Mouse (Mus musculus): ENCODE data around the gene Fbxo36. TPM values are rescaled to one million over a fixed set of nuclear protein-coding genes. Genes with fewer than 3 reads are reported as not detected.

The Fbxo36 gene
- polyA plus RNA-seq, 1 experiment, result 201 TPM

- peak overlapping the region; percentile 100 for H3K4me3 ChIP-seq (ENCODE audit: control insufficient read depth, low read depth, low read length)
- no peak for TF ChIP-seq CTCF (IDR thresholded peaks at IDR 0.05; ENCODE audit: control insufficient read depth, insufficient read depth, insufficient replicate concordance, low read depth, low read length)
- TF ChIP-seq POLR2A (IDR thresholded peaks at IDR 0.05; ENCODE audit: control insufficient read depth, low read depth, low read length), result no peak
- peak overlapping the region; percentile 99 for H3K27ac ChIP-seq (ENCODE audit: control insufficient read depth, insufficient read depth, low read depth, low read length)
- H3K27me3 ChIP-seq (ENCODE audit: control insufficient read depth, insufficient read depth, low read length), result no peaks in the 10 kb centered on the region
- peaks cover 2% of the 10 kb centered on the region; the same call in 1 of the 2 replicates for H3K4me1 ChIP-seq (ENCODE audit: control insufficient read depth, insufficient read depth, low read length)
- no peaks in the 10 kb centered on the region for H3K36me3 ChIP-seq (ENCODE audit: control insufficient read depth, insufficient read depth, low read length)
Observed at GRCm38 (mm10) chr1:84837523-84838145, 2.0 kb upstream of the Fbxo36 start.

- H3K36me3 ChIP-seq (ENCODE audit: control insufficient read depth, insufficient read depth, low read length), result no peaks in the 10 kb centered on the region
- TF ChIP-seq CTCF (IDR thresholded peaks at IDR 0.05; ENCODE audit: control insufficient read depth, insufficient read depth, insufficient replicate concordance, low read depth, low read length) (no peak), POLR2A (IDR thresholded peaks at IDR 0.05; ENCODE audit: control insufficient read depth, low read depth, low read length) (no peak)
- peak overlapping the region; percentile 99 for H3K27ac ChIP-seq (ENCODE audit: control insufficient read depth, insufficient read depth, low read depth, low read length)
- no peaks in the 10 kb centered on the region for H3K27me3 ChIP-seq (ENCODE audit: control insufficient read depth, insufficient read depth, low read length)
- peaks cover 2% of the 10 kb centered on the region; the same call in 1 of the 2 replicates for H3K4me1 ChIP-seq (ENCODE audit: control insufficient read depth, insufficient read depth, low read length)
- peak overlapping the region; percentile 100 for H3K4me3 ChIP-seq (ENCODE audit: control insufficient read depth, low read depth, low read length)
Observed at GRCm38 (mm10) chr1:84838156-84838555, 1.5 kb upstream of the Fbxo36 start.

DNA sequence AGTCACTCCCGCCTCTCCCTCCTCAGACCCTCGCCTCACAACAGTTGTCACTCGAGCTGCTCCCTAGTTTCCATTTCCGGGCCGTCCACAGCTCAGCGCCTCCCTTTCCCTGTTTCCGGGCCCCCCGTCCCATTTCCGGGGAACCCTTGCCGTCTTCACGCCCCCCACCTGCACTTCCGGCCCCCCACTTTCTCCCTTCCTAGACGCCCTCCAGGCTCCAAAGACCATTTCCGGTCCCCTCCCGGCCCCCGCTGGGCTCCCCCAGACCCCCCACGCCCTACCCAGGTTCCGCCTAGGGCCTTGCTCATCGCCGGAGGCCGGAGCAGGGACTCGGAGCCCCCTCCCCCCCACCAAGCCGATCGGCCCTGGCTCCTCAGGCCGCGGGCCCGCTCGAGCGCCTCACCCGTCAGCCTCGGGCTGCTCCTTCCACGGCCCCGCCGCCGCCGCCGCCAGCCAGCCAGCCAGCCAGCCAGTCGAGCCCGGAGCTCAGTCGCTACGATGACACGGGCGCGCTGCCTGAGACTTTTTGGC is 955 bp upstream of the Fbxo36 start:
- H3K4me1 ChIP-seq (ENCODE audit: control insufficient read depth, insufficient read depth, low read length), result peaks cover 2% of the 10 kb centered on the region; the same call in 1 of the 2 replicates
- no peaks in the 10 kb centered on the region for H3K36me3 ChIP-seq (ENCODE audit: control insufficient read depth, insufficient read depth, low read length)
- no peaks in the 10 kb centered on the region for H3K27me3 ChIP-seq (ENCODE audit: control insufficient read depth, insufficient read depth, low read length)
- H3K27ac ChIP-seq (ENCODE audit: control insufficient read depth, insufficient read depth, low read depth, low read length), result peak overlapping the region; percentile 99
- TF ChIP-seq CTCF (IDR thresholded peaks at IDR 0.05; ENCODE audit: control insufficient read depth, insufficient read depth, insufficient replicate concordance, low read depth, low read length) (no peak), POLR2A (IDR thresholded peaks at IDR 0.05; ENCODE audit: control insufficient read depth, low read depth, low read length) (peak; percentile 35; the same call in 1 of the 2 replicates)
- peak overlapping the region; percentile 100 for H3K4me3 ChIP-seq (ENCODE audit: control insufficient read depth, low read depth, low read length)

- no peaks in the 10 kb centered on the region for H3K36me3 ChIP-seq (ENCODE audit: control insufficient read depth, insufficient read depth, low read length)
- peaks cover 2% of the 10 kb centered on the region; the same call in 1 of the 2 replicates for H3K4me1 ChIP-seq (ENCODE audit: control insufficient read depth, insufficient read depth, low read length)
- no peak for TF ChIP-seq CTCF (IDR thresholded peaks at IDR 0.05; ENCODE audit: control insufficient read depth, insufficient read depth, insufficient replicate concordance, low read depth, low read length)
- peak; percentile 64; the same call in 1 of the 2 replicates for TF ChIP-seq POLR2A (IDR thresholded peaks at IDR 0.05; ENCODE audit: control insufficient read depth, low read depth, low read length)
- H3K27me3 ChIP-seq (ENCODE audit: control insufficient read depth, insufficient read depth, low read length), result no peaks in the 10 kb centered on the region
- peak within 1 kb of the TSS; percentile 99 for H3K27ac ChIP-seq (ENCODE audit: control insufficient read depth, insufficient read depth, low read depth, low read length)
- H3K4me3 ChIP-seq (ENCODE audit: control insufficient read depth, low read depth, low read length), result peak within 1 kb of the TSS; percentile 100
Observed at GRCm38 (mm10) chr1:84840018-84840664, 500 bp downstream of the Fbxo36 start, which contains the start of gene Trip12. Trip12 (minus strand) TSS chr1:84840516.

DNA sequence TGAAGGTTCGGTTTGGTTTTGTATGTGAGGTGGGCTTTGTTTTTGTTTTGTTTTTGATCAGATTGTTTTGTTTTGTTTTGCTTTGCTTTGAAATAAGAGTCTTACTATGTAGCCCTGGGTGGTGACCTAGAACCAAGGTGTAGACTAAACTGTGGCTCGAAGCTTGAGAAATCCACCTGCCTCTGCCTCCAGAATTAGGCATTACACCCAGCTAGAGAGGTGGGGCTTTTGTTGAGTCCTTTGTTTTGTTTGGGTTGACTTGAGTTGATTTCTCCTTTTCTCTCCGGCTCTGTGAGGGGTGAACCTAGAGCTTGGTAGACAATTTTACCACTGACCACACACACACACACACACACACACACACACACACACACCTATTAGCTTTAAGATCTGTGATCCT is 1.4 kb downstream of the Fbxo36 start:
- H3K27ac ChIP-seq (ENCODE audit: control insufficient read depth, insufficient read depth, low read depth, low read length), result peak overlapping the region; percentile 49
- H3K36me3 ChIP-seq (ENCODE audit: control insufficient read depth, insufficient read depth, low read length), result no peaks in the 10 kb centered on the region
- peaks cover 2% of the 10 kb centered on the region; the same call in 1 of the 2 replicates for H3K4me1 ChIP-seq (ENCODE audit: control insufficient read depth, insufficient read depth, low read length)
- H3K4me3 ChIP-seq (ENCODE audit: control insufficient read depth, low read depth, low read length), result peak overlapping the region; percentile 79
- H3K27me3 ChIP-seq (ENCODE audit: control insufficient read depth, insufficient read depth, low read length), result no peaks in the 10 kb centered on the region
- TF ChIP-seq CTCF (IDR thresholded peaks at IDR 0.05; ENCODE audit: control insufficient read depth, insufficient read depth, insufficient replicate concordance, low read depth, low read length) (no peak), POLR2A (IDR thresholded peaks at IDR 0.05; ENCODE audit: control insufficient read depth, low read depth, low read length) (no peak)

DNA sequence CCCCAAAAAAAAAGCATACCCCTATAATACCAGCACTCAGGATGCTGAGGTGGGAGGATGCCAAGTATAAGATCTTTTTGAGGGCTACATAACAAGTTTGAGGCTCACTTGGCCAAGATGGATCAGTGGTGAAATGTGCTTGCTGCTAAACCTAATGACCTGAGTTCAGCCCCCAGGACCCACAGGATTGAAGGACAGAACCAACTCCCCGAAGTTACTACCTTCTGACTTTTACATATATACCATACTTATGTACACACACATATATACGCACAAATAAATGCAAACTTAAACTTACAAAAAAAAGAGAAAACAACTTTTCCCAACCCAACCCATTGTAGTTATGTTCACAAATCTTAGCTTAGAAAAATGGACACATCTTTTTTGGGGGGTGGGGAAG is 3.7 kb downstream of the Fbxo36 start:
- H3K27ac ChIP-seq (ENCODE audit: control insufficient read depth, insufficient read depth, low read depth, low read length), result no peak overlapping the region
- no peak overlapping the region for H3K4me3 ChIP-seq (ENCODE audit: control insufficient read depth, low read depth, low read length)
- H3K27me3 ChIP-seq (ENCODE audit: control insufficient read depth, insufficient read depth, low read length), result no peaks in the 10 kb centered on the region
- no peaks in the 10 kb centered on the region for H3K36me3 ChIP-seq (ENCODE audit: control insufficient read depth, insufficient read depth, low read length)
- no peak for TF ChIP-seq POLR2A (IDR thresholded peaks at IDR 0.05; ENCODE audit: control insufficient read depth, low read depth, low read length)
- no peak for TF ChIP-seq CTCF (IDR thresholded peaks at IDR 0.05; ENCODE audit: control insufficient read depth, insufficient read depth, insufficient replicate concordance, low read depth, low read length)
- H3K4me1 ChIP-seq (ENCODE audit: control insufficient read depth, insufficient read depth, low read length), result peaks cover 2% of the 10 kb centered on the region; the same call in 1 of the 2 replicates

DNA sequence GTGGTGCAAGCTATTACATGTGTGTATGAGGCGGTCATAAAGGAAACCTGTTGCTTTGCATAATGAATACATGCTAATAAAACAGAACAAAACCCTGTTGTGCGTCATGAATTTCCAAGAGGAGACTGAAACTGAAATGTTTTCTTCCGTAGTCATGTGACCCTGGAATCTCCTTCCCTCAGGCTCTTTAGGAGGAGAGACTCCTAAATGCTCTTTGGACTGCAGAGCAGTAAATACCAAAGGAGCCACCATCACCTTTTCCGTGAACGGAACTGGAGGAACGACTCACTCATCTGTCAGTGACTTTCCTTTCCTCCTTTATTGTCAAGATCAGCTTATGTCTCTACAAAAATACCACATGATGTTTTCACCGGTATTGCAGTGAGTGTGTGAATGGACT is 8.1 kb downstream of the Fbxo36 start:
- no peaks in the 10 kb centered on the region for H3K27me3 ChIP-seq (ENCODE audit: control insufficient read depth, insufficient read depth, low read length)
- no peak overlapping the region for H3K4me3 ChIP-seq (ENCODE audit: control insufficient read depth, low read depth, low read length)
- no peaks in the 10 kb centered on the region for H3K36me3 ChIP-seq (ENCODE audit: control insufficient read depth, insufficient read depth, low read length)
- TF ChIP-seq CTCF (IDR thresholded peaks at IDR 0.05; ENCODE audit: control insufficient read depth, insufficient read depth, insufficient replicate concordance, low read depth, low read length), result no peak
- no peak for TF ChIP-seq POLR2A (IDR thresholded peaks at IDR 0.05; ENCODE audit: control insufficient read depth, low read depth, low read length)
- no peaks in the 10 kb centered on the region for H3K4me1 ChIP-seq (ENCODE audit: control insufficient read depth, insufficient read depth, low read length)
- H3K27ac ChIP-seq (ENCODE audit: control insufficient read depth, insufficient read depth, low read depth, low read length), result no peak overlapping the region
